Mouse (Mus musculus): Measurements from ENCODE around the gene Acot8. TPM values are rescaled to one million over a fixed set of nuclear protein-coding genes. Genes with fewer than 3 reads are reported as not detected.

Gene Acot8
- total RNA-seq, 2 experiments from 2014 or later, result 12.8 to 14.0 TPM

DNA sequence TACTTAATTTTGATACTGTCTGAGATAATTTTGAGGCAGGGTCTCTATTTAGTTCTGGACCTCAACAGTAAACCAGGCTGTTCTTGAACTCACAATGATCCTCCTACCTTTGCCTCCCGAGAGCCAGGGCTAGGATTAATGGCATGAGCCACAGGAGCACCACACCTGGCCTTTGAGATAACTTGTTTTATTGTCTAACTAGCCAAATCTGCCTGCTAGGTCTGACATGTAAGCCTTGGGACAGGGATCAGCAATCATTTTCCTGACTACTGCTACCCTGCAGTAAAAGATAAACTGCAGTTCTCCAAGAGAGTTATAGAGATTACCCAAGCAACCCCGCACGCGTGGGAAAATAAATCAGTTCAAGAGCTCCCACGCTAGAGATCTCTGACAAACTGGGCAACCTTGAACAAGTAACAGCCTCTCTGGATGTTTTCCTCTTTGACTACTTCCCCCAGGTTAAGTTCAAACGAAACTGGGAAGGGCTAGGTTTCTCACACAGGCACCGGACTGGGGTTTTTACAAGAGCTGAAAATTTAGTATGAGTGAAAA is 19.7 kb downstream of the Acot8 start:
- DNase-seq (ENCODE audit: low spot score in 2 of 2), result no peak

DNA sequence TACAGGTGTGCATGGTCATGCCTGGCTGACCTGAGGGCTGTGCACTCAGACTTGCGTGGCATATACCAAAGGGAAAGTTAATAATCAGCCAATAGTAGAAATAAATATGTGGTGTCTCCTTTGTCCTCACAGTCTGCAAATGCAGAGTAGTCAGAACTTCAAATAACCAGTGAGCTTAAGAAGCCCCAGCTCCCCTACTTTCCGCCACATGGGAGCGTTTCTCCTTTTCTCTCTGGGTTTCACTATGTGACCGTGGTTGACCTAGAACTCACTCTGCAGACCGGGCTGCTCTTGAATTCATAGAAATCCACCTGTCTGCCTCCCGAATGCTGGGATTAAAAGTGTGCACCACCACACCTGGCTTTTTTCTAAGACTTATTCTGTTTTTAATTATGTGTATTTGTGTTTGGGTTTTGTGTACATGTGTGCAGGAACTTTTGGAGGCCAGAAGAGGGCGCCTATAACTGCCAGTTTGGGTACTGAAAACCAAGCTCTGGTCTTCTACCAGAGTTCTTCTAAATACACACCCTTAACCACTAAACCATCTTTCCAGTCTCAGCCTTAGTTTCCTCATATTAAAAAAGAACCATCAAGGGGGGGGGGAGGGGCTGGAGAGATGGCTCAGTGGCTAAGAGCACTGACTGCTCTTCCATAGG is 20.6 kb downstream of the Acot8 start:
- no peak for DNase-seq (ENCODE audit: low spot score in 2 of 2)

DNA sequence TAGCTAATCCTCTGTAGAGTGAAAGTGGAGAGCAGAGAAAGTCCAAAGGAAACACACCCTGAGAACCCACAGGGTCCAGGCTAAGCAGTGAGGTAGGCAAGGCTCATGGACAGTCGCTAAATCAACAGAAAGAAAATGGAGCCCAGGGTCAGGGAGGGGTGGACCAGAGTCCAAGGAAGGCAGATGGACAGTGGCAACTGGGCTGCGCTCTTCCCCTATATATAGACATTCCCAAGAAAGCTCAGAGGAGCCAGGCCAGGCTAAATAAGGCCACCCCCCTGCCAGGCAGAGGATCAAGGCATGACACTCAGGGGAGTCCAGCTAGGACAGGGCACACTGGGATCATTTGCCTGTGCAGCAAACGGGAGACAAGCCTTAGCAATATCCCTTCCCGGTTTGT is 22.8 kb downstream of the Acot8 start:
- DNase-seq (ENCODE audit: low spot score in 2 of 2), result no peak

DNA sequence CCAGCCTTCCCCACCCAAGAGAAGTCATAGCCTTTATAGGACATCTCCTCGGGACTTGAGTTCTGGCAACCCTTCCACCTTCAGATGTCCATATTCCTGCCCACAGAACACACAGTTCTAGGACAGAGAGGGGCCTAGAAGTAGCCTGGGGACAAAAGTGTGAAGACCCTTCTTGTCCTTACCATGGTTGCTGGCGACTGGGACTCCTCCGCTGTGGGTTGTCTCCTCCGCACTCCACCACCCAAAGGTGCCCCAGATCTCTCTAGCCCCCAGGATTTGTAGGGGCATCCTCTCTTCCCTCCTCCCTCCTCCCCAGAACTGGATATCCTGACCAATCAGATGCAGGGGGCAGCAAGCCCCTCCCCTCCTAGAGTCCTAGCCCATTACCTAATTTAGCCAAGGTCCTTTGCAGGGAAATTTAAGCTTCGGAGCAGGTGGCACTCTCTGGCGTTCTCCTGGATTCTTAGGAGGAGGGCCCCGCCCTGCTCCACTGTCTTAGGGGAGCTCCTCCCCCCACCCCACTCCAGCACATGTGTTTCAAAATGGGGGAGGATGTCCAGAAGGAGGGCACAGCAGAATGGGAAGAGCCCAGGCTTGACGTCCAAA is 25.1 kb downstream of the Acot8 start, which contains the start of gene Tnnc2:
Gene Tnnc2 (minus strand): TSS at position 487 of the 606 bp plus-strand sequence.
- no peak for DNase-seq (ENCODE audit: low spot score in 2 of 2)

DNA sequence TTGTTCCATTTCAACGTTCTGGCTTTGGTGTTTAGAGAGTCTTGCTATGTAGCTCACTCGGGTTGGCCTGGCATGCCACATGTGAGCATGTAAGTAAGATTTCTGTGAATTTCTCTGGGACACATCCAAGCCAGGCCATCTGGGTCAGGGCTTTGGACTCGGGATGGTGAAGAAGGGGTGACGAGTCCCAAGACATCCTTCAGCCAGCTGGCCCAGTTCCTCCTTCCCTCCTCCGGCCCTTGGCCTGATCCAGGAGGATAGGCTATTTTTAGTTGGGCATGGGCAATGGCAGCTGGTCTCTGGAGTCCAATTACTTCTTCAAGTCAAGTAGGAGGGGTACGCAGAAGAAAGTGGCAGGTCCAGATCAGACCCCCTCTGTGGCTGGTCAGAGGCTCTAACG is 25.9 kb downstream of the Acot8 start:
- DNase-seq (ENCODE audit: low spot score in 2 of 2), result no peak

DNA sequence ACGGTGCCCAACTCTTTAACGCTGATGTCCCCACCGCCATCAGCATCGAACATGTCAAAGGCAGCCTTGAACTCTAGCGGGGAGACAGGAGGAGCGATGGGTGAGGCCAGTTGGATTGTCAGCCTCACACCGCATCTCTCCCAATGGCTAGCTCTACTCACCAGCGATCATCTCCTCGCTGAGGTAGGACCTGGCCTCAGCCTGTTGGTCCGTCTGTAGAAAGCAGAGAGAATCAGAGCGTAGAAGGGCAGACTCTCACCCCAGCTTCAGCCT is 26.7 kb downstream of the Acot8 start:
- DNase-seq (ENCODE audit: low spot score in 2 of 2), result no peak

DNA sequence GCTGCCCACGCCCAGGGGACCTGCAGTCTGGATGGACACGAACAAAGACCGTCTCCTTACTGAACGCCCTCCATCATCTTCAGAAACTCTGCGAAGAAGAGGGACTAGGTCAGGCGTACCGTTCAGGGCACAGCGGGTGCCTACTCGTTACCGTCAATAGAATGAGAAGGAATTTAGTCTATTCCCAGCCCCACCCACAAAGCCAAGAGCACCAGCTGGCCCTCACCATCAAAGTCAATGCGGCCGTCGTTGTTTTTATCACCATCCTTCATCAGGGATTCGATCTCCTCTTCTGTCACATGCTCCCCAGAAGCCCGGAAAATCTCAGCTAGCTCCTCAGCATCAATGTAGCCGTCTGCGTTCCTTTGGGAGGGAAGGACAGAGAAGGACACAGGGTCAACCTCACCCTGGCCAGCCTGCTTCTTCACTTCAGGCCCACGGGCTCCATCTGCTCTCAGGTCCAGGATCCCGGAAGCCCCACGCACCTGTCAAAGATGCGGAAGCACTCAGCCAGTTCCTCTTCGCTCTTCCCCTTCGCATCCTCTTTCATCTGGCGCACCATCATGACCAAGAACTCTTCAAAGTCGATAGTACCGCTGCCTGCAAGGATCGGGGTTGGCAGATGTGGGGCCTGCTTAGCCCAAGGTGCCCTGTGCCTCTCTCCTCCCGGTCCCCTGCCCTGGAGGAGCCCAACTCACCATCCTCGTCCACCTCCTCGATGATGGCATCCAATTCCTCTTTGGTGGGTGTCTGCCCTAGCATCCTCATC is 27.3 kb downstream of the Acot8 start:
- no peak for DNase-seq (ENCODE audit: low spot score in 2 of 2)

DNA sequence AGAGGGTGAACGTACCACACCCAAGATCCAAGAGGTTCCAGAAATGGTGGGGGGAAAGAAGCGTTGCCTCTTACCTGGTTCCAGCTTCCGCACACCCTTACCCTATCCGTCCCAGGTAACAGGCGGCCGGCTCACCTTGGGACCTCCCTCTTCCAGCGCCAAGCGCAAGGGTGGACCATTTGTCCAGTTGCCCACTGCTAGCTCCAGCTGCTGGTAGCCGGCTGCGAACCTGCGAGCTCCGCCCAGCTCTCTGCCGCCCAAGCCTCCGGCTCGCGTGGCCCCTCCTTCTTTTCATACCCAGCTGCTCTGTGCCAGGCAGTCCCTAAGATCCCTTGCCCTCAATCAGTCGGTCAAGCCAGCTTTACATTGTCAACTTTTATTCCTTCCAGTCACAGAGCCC is 27.9 kb downstream of the Acot8 start:
- DNase-seq (ENCODE audit: low spot score in 2 of 2), result no peak

DNA sequence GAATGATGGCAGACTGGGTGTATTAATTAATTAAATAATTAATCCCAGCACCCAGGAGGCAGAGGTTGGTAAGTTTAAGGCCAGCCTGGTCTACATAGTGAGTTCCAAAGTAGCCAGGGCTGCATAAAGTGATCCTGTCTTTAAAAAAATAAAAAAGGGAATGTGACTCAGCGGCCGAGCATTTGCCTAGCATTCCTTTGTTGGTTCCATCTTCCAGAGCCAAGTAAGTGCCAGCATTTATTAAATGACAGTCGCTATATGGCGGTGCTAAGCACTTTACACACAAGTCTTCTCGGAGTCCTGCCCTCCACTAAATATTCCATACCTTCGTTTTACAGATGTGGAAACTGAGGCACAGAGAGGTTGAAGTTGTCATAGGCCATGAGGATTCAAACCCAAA is 28.6 kb downstream of the Acot8 start:
- no peak for DNase-seq (ENCODE audit: low spot score in 2 of 2)

DNA sequence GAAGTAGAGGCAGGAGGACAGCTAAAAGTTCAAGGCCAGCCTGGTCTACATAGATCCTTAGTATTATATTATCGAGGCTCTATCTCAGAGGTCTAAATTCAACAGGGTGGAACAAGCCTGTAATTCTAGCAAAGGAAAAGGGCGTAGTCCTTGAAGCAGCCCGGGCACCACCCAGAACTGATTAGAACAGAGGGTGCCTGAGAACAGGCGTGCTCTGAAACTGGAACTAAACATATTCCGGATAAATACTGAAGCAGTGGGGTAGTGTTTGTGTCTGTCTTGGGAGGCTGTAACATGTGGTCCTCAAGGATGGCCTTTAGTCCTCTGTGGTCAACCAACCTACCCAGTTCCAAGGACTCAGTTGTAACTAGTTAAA is 30.7 kb downstream of the Acot8 start:
- no peak for DNase-seq (ENCODE audit: low spot score in 2 of 2)

DNA sequence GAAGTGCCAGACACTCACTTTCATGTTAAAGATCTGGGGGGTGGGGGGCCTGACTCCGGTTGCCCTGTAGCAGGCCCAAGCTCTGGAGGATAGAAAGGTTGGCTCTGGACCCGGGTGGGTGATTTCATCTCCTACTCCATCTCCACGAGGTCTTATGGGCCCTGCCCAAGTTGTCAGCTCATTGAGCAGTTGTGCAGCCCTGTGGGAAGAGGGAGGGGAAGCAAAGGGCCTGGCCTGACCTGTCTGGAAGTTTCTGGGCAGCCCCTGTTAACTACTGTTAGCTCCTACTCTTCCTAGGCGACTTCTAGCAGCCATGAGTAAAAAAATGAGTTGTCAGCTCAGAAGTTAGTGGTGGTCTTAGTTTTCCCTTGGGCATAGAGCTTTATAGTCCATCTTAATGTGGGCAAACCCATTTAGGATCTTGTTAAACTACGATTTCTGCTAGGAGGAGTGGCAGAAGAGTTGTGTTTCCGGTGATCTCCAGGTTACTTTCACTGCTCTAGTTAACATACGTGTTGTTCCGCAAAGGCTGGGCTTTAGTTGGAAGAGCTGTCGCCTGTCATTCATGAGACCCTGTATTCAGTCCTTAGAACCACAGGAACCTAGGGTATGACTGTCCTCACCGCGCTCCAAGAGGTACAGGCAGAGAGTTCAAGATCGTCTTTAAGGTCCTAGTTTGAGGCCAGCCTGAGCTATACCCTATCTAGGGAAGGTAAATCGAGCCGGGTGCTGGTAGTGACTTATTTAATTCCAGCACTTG is 31.3 kb downstream of the Acot8 start:
- DNase-seq (ENCODE audit: low spot score in 2 of 2), result no peak

DNA sequence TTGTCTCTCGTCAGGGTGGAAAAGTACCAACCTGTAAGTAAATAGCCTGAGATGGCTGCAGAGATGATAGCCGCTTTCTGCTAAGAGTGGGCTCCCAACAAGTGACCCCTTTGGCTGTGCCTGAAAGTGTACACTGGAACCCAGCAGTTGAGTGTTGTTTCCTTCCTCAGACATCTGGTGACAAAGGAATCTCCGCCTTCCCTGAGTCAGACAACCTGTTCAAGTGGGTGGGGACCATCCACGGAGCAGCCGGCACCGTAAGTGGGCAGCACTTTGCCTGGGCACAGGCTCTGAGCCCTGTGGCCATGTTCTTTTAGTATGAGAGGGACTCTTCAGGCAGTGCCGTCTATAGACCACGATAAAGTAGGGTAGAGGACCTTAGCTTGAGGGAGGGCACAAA is 33.6 kb downstream of the Acot8 start:
- no peak for DNase-seq (ENCODE audit: low spot score in 2 of 2)

DNA sequence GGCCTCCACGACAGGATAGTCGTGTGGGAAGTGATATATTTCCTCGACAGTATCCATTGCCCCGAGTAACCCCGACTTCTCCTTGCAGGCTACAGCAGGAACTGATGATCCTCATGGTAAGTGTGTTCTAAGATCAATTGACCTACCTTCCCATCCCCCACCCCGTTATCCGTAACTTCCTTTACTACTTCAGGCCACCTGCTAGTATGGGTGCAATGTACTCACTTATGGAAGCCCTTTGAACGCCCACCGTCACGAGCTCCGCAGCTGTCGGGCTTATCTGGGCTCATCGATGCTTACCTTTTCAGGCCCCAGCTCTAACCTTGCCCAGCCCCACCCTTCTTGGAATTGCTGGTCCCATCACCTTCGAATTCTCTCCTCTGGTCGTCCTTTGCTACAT is 34.4 kb downstream of the Acot8 start:
- DNase-seq (ENCODE audit: low spot score in 2 of 2), result no peak

DNA sequence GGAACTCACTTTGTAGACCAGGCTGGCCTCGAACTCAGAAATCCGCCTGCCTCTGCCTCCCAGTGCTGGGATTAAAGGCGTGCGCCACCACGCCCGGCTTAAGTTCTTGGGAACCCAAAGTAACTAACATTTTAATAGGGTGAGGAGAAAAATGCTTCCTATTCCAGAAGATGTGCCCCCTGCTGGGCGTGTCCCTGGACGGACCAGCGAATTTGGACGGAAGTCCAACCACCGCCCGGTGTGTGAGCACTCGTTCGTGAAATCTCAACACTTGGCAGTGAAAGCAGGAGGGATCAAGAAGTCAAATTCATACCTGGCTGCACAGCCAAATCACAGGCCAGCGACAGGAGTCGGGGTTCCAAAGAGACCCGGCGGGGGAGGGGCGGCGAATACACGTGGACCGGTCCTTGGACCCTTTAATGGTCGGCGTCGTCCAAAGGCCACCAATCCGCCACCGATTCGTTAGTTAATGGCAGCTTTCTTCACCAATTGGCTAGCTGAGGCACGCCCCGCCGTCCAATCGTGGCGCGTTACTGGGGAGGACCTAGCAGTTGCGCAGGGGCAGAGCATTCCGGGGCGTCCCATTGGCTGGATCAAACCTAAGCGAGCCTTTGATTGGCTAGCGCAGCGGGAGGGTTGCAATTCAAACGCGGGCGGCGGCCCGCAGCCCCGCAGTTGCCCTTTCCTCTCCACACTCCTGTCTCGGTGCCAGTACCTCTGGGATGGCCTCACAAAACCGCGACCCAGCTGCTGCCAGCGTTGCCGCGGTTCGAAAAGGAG is 35.2 kb downstream of the Acot8 start, which contains the start of gene Ube2c:
Gene Ube2c (plus strand): TSS at position 641 of the 780 bp plus-strand sequence.
- peak; percentile 94 to 96 for DNase-seq (ENCODE audit: low spot score in 2 of 2)

DNA sequence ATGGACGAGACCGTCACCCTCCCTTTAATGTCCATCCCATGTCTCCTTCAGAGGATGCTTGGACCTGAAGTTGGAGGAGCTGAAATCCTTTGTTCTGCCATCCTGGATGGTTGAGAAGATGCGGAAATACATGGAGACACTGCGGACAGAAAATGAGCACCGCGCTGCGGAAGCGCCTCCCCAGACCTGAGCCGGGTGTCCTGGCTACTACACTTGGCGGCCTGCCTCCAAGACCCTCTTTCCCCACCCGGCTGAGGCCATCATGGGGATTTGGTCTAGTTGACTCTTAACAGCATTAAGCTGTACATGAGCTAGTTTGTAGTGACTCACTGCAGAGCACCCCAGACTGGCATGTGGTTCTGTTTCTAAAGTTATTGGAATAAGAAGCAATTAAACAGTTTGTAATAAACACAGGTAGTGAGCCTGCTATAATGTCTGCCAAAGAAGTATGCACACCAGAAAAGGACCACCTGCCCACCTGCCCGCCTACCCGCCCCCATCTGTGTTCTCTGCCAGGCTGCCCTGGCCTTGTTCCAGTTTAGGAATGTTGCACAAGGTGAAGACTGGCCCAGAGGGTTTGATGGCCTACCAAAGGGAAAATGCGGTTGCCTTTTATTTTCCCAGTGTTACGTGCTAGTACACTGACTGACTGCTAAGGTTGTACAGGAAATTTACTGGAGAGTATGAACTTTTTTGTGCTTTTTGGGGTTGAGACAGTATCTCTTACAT is 36.7 kb downstream of the Acot8 start:
- DNase-seq (ENCODE audit: low spot score in 2 of 2), result no peak

DNA sequence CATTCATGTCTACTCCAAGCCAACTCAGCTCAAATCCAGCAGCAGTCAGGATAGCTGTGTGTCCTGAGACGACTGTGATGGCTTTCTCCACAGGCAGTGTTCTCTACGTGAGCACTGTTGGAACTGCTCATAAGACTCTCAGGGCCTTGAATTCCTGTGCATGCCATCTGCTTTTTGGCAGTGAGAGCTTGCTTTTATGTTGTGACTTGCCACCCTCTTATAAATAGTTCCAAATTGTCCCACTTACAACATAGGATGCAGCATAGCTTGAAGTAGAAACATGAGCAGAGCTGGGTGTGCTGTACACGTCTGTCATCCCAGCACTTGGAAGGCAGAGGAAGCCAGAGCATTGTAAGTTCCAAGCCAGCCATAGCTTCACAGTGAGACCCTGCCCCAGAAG is 38.8 kb downstream of the Acot8 start:
- no peak for DNase-seq (ENCODE audit: low spot score in 2 of 2)

DNA sequence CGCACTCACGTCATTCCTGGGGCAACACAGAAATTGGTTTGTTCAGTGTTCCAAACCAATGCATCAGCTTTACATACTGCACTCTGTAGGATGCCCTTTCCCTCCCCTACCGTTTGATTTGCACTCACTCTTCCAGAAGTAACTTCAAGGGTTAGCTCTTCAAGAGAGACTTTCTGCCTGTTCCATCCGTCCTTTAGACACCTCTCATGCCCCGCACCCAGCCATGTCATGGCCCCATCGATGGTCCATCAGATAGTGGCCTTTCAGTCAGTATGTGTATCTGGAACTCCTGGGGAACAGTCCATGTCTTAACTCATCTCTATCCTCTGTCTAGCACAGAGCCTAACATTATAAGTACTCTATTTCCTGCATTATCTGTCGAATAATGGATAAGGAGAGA is 42.1 kb downstream of the Acot8 start:
- no peak for DNase-seq (ENCODE audit: low spot score in 2 of 2)

DNA sequence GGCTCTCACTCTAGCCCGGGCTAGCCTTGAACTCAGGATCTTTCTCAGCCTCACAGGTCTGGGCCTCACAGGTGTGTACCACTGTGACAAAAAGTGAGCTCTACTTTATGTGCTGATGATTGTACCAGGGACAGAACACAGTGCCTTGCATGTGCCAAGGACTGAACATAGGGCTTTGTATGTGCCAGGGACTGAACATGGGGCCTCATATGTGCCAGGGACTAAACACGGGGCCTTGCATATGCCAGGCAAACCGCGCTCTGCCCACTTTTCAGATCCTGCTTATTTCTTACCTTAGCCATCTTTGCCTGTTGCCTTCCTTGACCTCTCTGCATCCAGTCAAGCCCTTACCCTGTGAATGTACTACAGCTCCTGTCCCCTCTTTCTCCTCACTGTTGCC is 42.7 kb downstream of the Acot8 start:
- DNase-seq (ENCODE audit: low spot score in 2 of 2), result no peak

DNA sequence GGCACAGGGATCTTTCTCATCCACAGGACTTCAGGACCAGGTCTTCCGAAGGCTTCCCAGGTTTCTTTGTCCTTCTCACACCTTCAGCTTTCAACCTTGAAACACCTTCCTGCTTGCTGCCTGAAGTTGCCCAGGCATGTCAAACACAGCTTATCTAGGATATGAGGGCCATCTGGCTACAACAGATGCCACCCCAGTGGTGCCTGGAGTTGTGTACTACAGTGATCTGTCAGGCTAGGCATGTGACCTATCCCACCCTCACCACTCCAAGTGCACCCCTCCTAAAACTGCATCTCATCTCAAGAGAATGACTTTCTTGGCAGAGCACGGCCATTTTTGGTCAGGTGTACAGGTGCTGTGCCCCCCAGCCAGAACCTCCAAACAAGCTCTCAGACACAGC is 43.2 kb downstream of the Acot8 start:
- no peak for DNase-seq (ENCODE audit: low spot score in 2 of 2)

All from gastrocnemius, postnatal 4 days (tissue).